Mouse (Mus musculus): ENCODE measurements around the gene Cpt1a.

- TF ChIP-seq CTCF (IDR thresholded peaks at IDR 0.05; ENCODE audit: low read depth, low read length) = no peak
- TF ChIP-seq POLR2A (IDR thresholded peaks at IDR 0.05; ENCODE audit: extremely low read depth, insufficient read depth, low read length) = no peak
Observed at GRCm38 (mm10) chr19:3404030-3404429, 81.9 kb downstream of the Cpt1a start.
